Mouse (Mus musculus) neural tube, embryonic 11.5 days (tissue): ENCODE data around the gene Itga3. TPM values are rescaled to one million over a fixed set of nuclear protein-coding genes. Genes with fewer than 3 reads are reported as not detected.

Experiments
- ATAC-seq: fragments of 200-750 bp; cut with Nextera tagmentation; 2 replicates; pipeline ENCODE4 v1.8.0; 2017; ENCODE audit warnings: moderate number of reproducible peaks, mild to moderate bottlenecking, moderate TSS enrichment, moderate library complexity; ENCODE audit not compliant: insufficient read depth, low FRiP score, low TSS enrichment
- DNase-seq: peaks from one replicate; pipeline ENCODE4 v3.0.0-alpha.2; 2015; ENCODE audit warnings: low spot score
- H3K27ac ChIP-seq: fragments of 300-500 bp; sonication (generic); 2 replicates; pipeline ENCODE4 v1.5.1; 2014; ENCODE audit warnings: low read depth, mild to moderate bottlenecking, low read length
- H3K27me3 ChIP-seq: fragments of 300-500 bp; sonication (generic); 2 replicates; pipeline ENCODE4 v1.6.1; 2014; ENCODE audit warnings: mild to moderate bottlenecking, low read length, mixed read lengths; ENCODE audit not compliant: control insufficient read depth, insufficient read depth
- H3K36me3 ChIP-seq: fragments of 300-500 bp; sonication (generic); 2 replicates; pipeline ENCODE4 v1.6.1; 2014; ENCODE audit warnings: mild to moderate bottlenecking, low read length, moderate library complexity, mixed read lengths; ENCODE audit not compliant: control insufficient read depth, insufficient read depth
- H3K4me1 ChIP-seq: fragments of 300-500 bp; sonication (generic); 2 replicates; pipeline ENCODE4 v1.6.1; 2014; ENCODE audit warnings: low read length, mixed read lengths; ENCODE audit not compliant: control insufficient read depth, insufficient read depth
- H3K4me2 ChIP-seq: fragments of 300-500 bp; sonication (generic); 2 replicates; pipeline ENCODE4 v1.6.1; 2014; ENCODE audit warnings: low read depth, mild to moderate bottlenecking, moderate library complexity
- H3K4me3 ChIP-seq: fragments of 300-500 bp; sonication (generic); 2 replicates; pipeline ENCODE4 v1.5.1; 2014; ENCODE audit warnings: low read depth, low read length
- H3K9ac ChIP-seq: fragments of 300-500 bp; sonication (generic); 2 replicates; pipeline ENCODE4 v1.6.1; 2014; ENCODE audit warnings: mild to moderate bottlenecking, low read length
- H3K9me3 ChIP-seq: fragments of 300-500 bp; sonication (generic); 2 replicates; pipeline ENCODE4 v1.6.1; 2016; ENCODE audit warnings: low read length; ENCODE audit not compliant: control insufficient read depth
- WGBS: fragments of 180-500 bp; shearing (Covaris S2); extraction: QIAGEN DNeasy Blood & Tissue Kit; methylation state at CpG from one replicate; pipeline ENCODE4 v1.1.7; 2014; 5-methylcytosine and 5-hydroxymethylcytosine counted together
- polyA plus RNA-seq: library from polyadenylated mRNA; unstranded; fragments of >200 nt; fragmentation: Nextera tagmentation; extraction: Ambion mirVana; gene quantifications from 2 replicates; pipeline ENCODE4 v1.2.1, GENCODE M21; 2014

Itga3 gene
- polyA plus RNA-seq, 1 experiment from 2014 or later = 5.2 TPM

GRCm38 (mm10) chr11:95075197-95076040, 1.2 kb downstream of the Itga3 start:
- 7% methylated on average over 19 of the region's 19 CpGs for WGBS
- peak overlapping the region; percentile 19; the same call in 1 of the 2 replicates for H3K9ac ChIP-seq
- ATAC-seq (no peak), DNase-seq (no peak)
- peak overlapping the region; percentile 53 for H3K4me3 ChIP-seq
- no peaks in the 10 kb centered on the region for H3K36me3 ChIP-seq
- H3K27ac ChIP-seq = no peak overlapping the region
- peak overlapping the region; percentile 92 for H3K4me2 ChIP-seq
- no peaks in the 10 kb centered on the region for H3K9me3 ChIP-seq
- H3K4me1 ChIP-seq = 0 out of 2 replicates have a peak, but pooled peaks cover 3% of the 10 kb centered on the region
- H3K27me3 ChIP-seq = peaks cover 33% of the 10 kb centered on the region

- 0 out of 2 replicates have a peak, but pooled peaks cover 3% of the 10 kb centered on the region for H3K4me1 ChIP-seq
- no peak overlapping the region for H3K4me2 ChIP-seq
- H3K4me3 ChIP-seq = no peak overlapping the region
Measured at GRCm38 (mm10) chr11:95074694-95075093, 1.9 kb downstream of the Itga3 start.

GRCm38 (mm10) chr11:95073835-95074234, 2.8 kb downstream of the Itga3 start:
- ATAC-seq = no peak
- Histone ChIP-seq H3K27me3 (peaks cover 29% of the 10 kb centered on the region), H3K9me3 (no peaks in the 10 kb centered on the region), H3K4me3 (no peak overlapping the region), H3K4me1 (0 out of 2 replicates have a peak, but pooled peaks cover 3% of the 10 kb centered on the region), H3K9ac (no peak overlapping the region), H3K36me3 (no peaks in the 10 kb centered on the region), H3K4me2 (no peak overlapping the region), H3K27ac (no peak overlapping the region)
- 79% methylated on average over 4 of the region's 4 CpGs for WGBS
- no peak for DNase-seq

More at GRCm38 (mm10) chr11:95074694-95075093, 1.9 kb downstream of the Itga3 start:
- Histone ChIP-seq H3K9me3 (no peaks in the 10 kb centered on the region), H3K27ac (no peak overlapping the region), H3K27me3 (peaks cover 33% of the 10 kb centered on the region), H3K9ac (no peak overlapping the region), H3K36me3 (no peaks in the 10 kb centered on the region)
- 73% methylated on average over 4 of the region's 4 CpGs for WGBS
- ATAC-seq = no peak
- no peak for DNase-seq

- no peaks in the 10 kb centered on the region for H3K36me3 ChIP-seq
- ATAC-seq (no peak), DNase-seq (no peak)
- no peak overlapping the region for H3K9ac ChIP-seq
- 0 out of 2 replicates have a peak, but pooled peaks cover 3% of the 10 kb centered on the region for H3K4me1 ChIP-seq
- no peak overlapping the region for H3K27ac ChIP-seq
- no peak overlapping the region for H3K4me3 ChIP-seq
- WGBS = 57% methylated on average over 5 of the region's 5 CpGs
- H3K9me3 ChIP-seq = no peaks in the 10 kb centered on the region
- H3K4me2 ChIP-seq = no peak overlapping the region
- peaks cover 24% of the 10 kb centered on the region for H3K27me3 ChIP-seq
Measured at GRCm38 (mm10) chr11:95072804-95073203, 3.8 kb downstream of the Itga3 start.

- Histone ChIP-seq H3K9me3 (no peaks in the 10 kb centered on the region), H3K4me1 (0 out of 2 replicates have a peak, but pooled peaks cover 3% of the 10 kb centered on the region), H3K27ac (no peak overlapping the region), H3K27me3 (peaks cover 17% of the 10 kb centered on the region), H3K9ac (no peak overlapping the region), H3K36me3 (no peaks in the 10 kb centered on the region), H3K4me3 (no peak overlapping the region), H3K4me2 (no peak overlapping the region)
- 75% methylated on average over 8 of the region's 8 CpGs for WGBS
- DNase-seq (no peak), ATAC-seq (no peak)
Measured at GRCm38 (mm10) chr11:95072136-95072535, 4.5 kb downstream of the Itga3 start.

GRCm38 (mm10) chr11:95071266-95071665, 5.3 kb downstream of the Itga3 start:
- ATAC-seq = no peak

DNA sequence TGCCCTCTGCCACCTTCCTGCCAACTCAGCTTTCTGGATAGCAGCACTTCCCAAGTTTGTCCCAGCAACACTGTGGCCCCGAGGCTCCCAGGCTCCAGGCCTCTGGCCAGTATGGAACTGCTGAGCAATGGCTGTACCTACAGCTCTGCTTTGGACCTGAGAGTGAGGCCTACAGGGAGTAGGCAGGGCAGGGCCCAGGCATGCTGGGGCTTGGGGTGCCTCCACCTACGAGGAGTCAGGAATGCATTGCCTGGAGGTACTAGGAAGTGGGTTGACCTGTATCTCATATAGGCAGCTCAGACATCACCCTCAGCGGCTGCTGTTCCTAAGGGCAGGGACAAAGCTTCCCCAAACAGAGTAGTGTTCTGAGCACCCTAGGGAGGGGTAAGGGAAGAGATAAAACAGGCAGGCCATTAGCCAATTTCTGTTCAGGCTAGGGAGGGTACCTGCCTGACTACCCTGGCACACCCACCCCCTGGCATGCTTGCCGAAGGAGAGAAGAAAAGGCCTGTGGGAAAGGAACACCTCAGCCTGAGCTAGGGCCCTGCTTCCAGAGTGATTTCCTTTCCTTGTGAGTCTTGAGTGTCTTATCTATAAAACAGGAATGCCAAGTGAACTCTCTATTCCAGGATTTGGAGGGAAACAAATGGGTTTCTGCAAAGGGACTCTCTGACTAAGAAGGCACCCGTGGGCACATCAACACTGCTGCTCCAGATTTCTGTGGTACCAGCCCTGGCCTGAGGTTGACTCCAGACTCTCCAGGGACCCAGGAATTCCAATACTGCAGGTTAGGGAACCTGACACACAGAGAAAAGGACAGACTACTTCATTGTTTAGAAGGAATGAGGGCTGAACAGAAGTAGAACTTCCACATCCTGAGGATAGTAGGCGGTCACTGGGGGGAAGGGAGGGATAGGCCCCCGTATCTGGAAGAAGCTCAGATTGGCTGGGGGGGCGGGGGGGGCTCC, 6.2 kb downstream of the Itga3 start:
- no peak for ATAC-seq
- Histone ChIP-seq H3K4me2 (no peak overlapping the region), H3K9me3 (no peaks in the 10 kb centered on the region), H3K36me3 (no peaks in the 10 kb centered on the region), H3K27ac (no peak overlapping the region), H3K27me3 (peaks cover 1% of the 10 kb centered on the region), H3K4me1 (no peaks in the 10 kb centered on the region), H3K4me3 (no peak overlapping the region), H3K9ac (no peak overlapping the region)
- WGBS = 79% methylated on average over 8 of the region's 8 CpGs
- DNase-seq = no peak

More at GRCm38 (mm10) chr11:95071266-95071665, 5.3 kb downstream of the Itga3 start:
- Histone ChIP-seq H3K4me1 (0 out of 2 replicates have a peak, but pooled peaks cover 3% of the 10 kb centered on the region), H3K9me3 (no peaks in the 10 kb centered on the region), H3K36me3 (no peaks in the 10 kb centered on the region), H3K4me3 (no peak overlapping the region), H3K9ac (no peak overlapping the region), H3K4me2 (no peak overlapping the region), H3K27ac (no peak overlapping the region), H3K27me3 (peaks cover 10% of the 10 kb centered on the region)
- WGBS = 75% methylated on average over 7 of the region's 7 CpGs
- no peak for DNase-seq

GRCm38 (mm10) chr11:95069226-95069957, 7.2 kb downstream of the Itga3 start:
- DNase-seq (no peak), ATAC-seq (no peak)
- no peak overlapping the region for H3K9ac ChIP-seq
- no peak overlapping the region for H3K4me3 ChIP-seq
- H3K4me1 ChIP-seq = no peaks in the 10 kb centered on the region
- no peaks in the 10 kb centered on the region for H3K9me3 ChIP-seq
- H3K27ac ChIP-seq = no peak overlapping the region
- H3K36me3 ChIP-seq = no peaks in the 10 kb centered on the region
- H3K27me3 ChIP-seq = no peaks in the 10 kb centered on the region
- H3K4me2 ChIP-seq = no peak overlapping the region
- 83% methylated on average over 10 of the region's 10 CpGs for WGBS
